Mouse (Mus musculus) embryonic facial prominence, embryonic 15.5 days (tissue): ENCODE data around the gene Ghdc. TPM values are rescaled to one million over a fixed set of nuclear protein-coding genes. Genes with fewer than 3 reads are reported as not detected.

Source experiments
- ATAC-seq: fragments of 200-750 bp; cut with Nextera tagmentation; 2 replicates; pipeline ENCODE4 v1.8.0; 2017; ENCODE audit warnings: low read depth, moderate TSS enrichment; ENCODE audit not compliant: insufficient number of reproducible peaks, low FRiP score, low TSS enrichment
- H3K27ac ChIP-seq: fragments of 300-500 bp; sonication (generic); replicated peaks from 2 replicates; pipeline ENCODE4 v1.5.1; 2015; ENCODE audit warnings: mild to moderate bottlenecking, inconsistent platforms
- H3K27me3 ChIP-seq: fragments of 300-500 bp; sonication (generic); 2 replicates; pipeline ENCODE4 v1.6.1; 2015; ENCODE audit warnings: inconsistent platforms
- H3K36me3 ChIP-seq: fragments of 300-500 bp; sonication (generic); 2 replicates; pipeline ENCODE4 v1.6.1; 2015; ENCODE audit warnings: mild to moderate bottlenecking, inconsistent platforms
- H3K4me1 ChIP-seq: fragments of 300-500 bp; sonication (generic); 2 replicates; pipeline ENCODE4 v1.6.1; 2015; ENCODE audit warnings: inconsistent platforms
- H3K4me2 ChIP-seq: fragments of 300-500 bp; sonication (generic); replicated peaks from 2 replicates; pipeline ENCODE4 v1.6.1; 2015; ENCODE audit warnings: mild to moderate bottlenecking, inconsistent platforms
- H3K4me3 ChIP-seq: fragments of 300-500 bp; sonication (generic); replicated peaks from 2 replicates; pipeline ENCODE4 v1.5.1; 2015; ENCODE audit warnings: mild to moderate bottlenecking, inconsistent platforms
- H3K9ac ChIP-seq: fragments of 300-500 bp; sonication (generic); 2 replicates; pipeline ENCODE4 v1.6.1; 2015; ENCODE audit warnings: inconsistent platforms
- H3K9me3 ChIP-seq: fragments of 300-500 bp; sonication (generic); replicated peaks from 2 replicates; pipeline ENCODE4 v1.6.1; 2016; ENCODE audit warnings: inconsistent platforms
- whole genome bisulfite sequencing: fragments of 180-500 bp; shearing (Covaris S2); methylation state at CpG from one replicate; pipeline ENCODE4 v1.1.7; 2015; 5-methylcytosine and 5-hydroxymethylcytosine counted together
- polyA plus RNA-seq: library from polyadenylated mRNA; unstranded; fragments of >200 nt; fragmentation: Nextera tagmentation; extraction: Ambion mirVana; gene quantifications from 2 replicates; pipeline ENCODE4 v1.2.1, GENCODE M21; 2015

Ghdc gene
- polyA plus RNA-seq, 1 experiment from 2014 or later: 9.2 TPM

DNA sequence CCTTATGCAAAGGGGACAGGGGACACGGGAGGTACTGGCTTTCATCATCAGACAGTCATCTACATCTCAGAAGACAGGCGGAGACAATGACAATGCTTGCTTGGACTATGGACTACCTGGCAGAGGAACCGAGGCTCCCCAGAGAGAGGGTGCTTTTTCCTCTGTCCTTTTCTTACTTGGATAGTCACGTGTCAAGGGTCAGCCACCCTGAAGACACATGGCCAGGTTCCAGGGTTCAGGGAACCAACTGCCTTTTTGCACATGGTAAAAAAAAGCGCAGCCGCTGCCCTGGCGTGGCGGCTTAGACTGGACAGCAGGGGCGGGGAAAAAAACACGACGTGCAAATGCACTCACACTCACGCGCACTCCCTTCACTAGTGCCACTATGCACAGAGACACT lies 11.8 kb upstream of the Ghdc start:
- WGBS: 88% methylated on average over 13 of the region's 13 CpGs
- H3K4me3 ChIP-seq: no peak overlapping the region

DNA sequence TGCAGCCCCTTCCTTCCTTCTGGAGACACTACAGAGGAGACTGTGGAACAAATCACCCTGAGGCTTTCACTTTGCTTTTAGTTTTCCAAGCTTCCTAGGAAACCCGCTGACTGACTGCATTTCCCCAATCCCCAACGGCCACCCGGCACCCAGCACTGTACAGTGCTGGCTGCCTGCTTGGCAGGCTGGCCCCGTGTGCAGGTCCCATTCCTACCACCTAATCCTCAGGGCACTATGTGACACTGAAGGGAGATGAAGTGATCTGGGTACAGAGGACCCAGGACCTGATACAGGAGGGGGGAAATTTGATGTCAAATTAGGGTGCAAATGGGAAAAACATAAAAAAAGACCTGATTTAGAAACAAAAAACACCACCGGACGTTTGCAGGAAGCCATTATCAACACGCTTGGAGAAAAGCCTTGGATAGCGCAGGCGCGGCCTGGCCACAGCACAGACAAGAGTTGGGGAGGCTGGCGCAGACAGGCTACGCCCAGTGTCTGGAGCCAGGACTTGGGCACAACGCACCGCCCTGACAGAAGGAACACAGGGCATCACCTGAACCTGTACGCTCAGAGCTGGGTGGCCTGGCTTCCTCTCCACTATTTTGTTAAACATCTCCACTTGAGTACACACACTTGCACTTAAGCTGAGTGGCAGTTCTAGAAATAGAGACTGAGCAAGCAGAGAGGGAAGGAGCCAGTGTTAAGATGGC lies 11.2 kb upstream of the Ghdc start:
- no peaks in the 10 kb centered on the region for H3K27me3 ChIP-seq
- no peak overlapping the region for H3K4me2 ChIP-seq
- H3K4me3 ChIP-seq: no peak overlapping the region
- peaks cover 37% of the 10 kb centered on the region for H3K36me3 ChIP-seq
- H3K27ac ChIP-seq: no peak overlapping the region
- no peak overlapping the region for H3K9ac ChIP-seq
- H3K4me1 ChIP-seq: no peaks in the 10 kb centered on the region
- no peaks in the 10 kb centered on the region for H3K9me3 ChIP-seq
- 80% methylated on average over 15 of the region's 15 CpGs for WGBS
- ATAC-seq: no peak

More for the DNA sequence above, 11.8 kb upstream of the Ghdc start:
- H3K4me2 ChIP-seq: no peak overlapping the region
- no peak for ATAC-seq
- H3K9ac ChIP-seq: no peak overlapping the region
- H3K9me3 ChIP-seq: no peaks in the 10 kb centered on the region
- H3K27me3 ChIP-seq: no peaks in the 10 kb centered on the region
- no peaks in the 10 kb centered on the region for H3K4me1 ChIP-seq
- H3K27ac ChIP-seq: no peak overlapping the region
- peaks cover 42% of the 10 kb centered on the region for H3K36me3 ChIP-seq

DNA sequence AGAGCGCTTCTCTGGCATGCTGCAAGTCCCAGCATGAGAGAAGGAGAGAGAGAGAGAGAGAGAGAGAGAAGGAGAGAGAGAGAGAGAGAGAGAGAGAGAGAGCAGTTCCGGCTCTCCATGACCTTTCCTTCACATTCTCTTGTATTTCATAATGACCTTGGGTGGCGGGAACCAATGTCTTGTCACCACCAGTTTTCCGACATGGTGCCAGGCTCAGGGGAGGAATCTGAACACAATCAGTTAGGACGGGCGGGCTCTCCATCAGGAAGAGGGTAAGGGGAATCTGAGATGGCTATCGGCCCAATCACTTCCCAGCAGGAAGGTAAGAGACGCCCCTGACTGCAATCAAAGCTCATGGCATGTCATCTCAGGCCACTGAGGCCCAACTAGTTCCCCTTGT lies 9.5 kb upstream of the Ghdc start:
- 71% methylated on average over 8 of the region's 8 CpGs for WGBS
- Histone ChIP-seq H3K4me1 (no peaks in the 10 kb centered on the region), H3K4me3 (no peak overlapping the region), H3K27me3 (no peaks in the 10 kb centered on the region), H3K27ac (no peak overlapping the region), H3K9me3 (no peaks in the 10 kb centered on the region), H3K36me3 (peaks cover 37% of the 10 kb centered on the region), H3K4me2 (no peak overlapping the region), H3K9ac (no peak overlapping the region)
- no peak for ATAC-seq

DNA sequence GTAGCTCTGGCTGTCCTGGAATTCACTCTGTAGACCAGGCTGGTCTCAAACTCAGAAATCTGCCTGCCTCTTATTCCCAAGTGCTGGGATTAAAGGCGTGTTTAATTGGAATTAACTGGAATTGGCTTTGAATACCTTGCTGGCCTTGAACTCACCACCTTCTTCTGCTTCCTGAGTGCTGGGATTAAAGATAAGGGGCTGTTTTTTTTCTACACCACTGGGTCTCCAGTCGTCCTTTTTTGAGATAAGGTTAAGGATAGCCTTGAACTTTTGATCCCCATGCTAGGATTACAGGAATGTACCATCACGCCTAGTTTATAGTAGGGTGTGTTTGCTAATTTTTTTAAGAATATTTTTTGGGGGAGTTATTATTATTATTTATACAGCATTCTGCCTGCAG lies 7.3 kb upstream of the Ghdc start:
- Histone ChIP-seq H3K9me3 (no peaks in the 10 kb centered on the region), H3K27ac (no peak overlapping the region), H3K36me3 (peaks cover 25% of the 10 kb centered on the region), H3K9ac (no peak overlapping the region), H3K4me3 (no peak overlapping the region), H3K4me2 (no peak overlapping the region), H3K4me1 (no peaks in the 10 kb centered on the region), H3K27me3 (no peaks in the 10 kb centered on the region)
- 73% methylated on average over 3 of the region's 3 CpGs for WGBS
- ATAC-seq: no peak

DNA sequence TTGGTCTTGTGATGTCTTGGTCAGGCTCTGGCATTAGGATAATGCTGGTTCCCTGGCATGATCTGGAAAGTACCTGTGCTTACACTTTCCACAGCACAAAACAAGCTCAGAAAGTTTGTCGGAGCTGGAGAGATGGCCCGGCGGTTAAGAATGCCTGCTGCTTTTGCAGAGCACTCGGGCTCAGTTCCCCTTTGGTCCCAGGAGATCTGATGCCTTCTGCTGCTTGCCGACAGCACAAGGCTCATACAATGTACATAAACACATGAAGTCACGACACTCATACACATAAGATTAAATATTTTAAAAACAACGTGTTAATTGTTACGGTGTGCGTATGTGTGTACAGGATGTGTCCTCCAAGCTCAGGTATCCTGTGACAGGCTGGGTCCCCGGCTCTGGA lies 5.2 kb upstream of the Ghdc start:
- H3K9me3 ChIP-seq: no peaks in the 10 kb centered on the region
- no peak overlapping the region for H3K4me3 ChIP-seq
- no peak overlapping the region for H3K9ac ChIP-seq
- WGBS: 75% methylated on average over 10 of the region's 10 CpGs
- H3K27me3 ChIP-seq: no peaks in the 10 kb centered on the region
- peaks cover 10% of the 10 kb centered on the region; the same call in 1 of the 2 replicates for H3K36me3 ChIP-seq
- no peak overlapping the region for H3K27ac ChIP-seq
- no peak overlapping the region for H3K4me2 ChIP-seq
- H3K4me1 ChIP-seq: 0 out of 2 replicates have a peak, but pooled peaks cover 2% of the 10 kb centered on the region
- ATAC-seq: no peak

DNA sequence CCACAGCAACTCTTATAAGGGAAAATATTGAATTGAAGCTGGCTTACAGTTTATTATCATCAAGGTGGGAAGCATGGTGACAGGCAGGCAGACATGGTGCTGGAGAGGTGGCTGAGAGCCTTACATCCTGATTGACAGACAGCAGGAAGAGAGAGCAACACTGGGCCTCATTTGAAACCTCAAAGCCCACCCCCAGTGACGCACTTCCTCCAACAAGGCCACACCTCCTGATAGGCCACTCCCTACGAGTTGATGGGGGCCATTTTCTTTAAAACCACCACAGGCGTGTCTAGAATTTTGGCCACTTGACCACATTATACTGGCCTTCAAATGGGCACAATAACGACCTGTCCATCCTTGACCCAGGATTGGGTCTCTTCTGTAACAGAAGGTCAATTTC lies 3.5 kb upstream of the Ghdc start:
- ATAC-seq: no peak
- 73% methylated on average over 4 of the region's 4 CpGs for WGBS

DNA sequence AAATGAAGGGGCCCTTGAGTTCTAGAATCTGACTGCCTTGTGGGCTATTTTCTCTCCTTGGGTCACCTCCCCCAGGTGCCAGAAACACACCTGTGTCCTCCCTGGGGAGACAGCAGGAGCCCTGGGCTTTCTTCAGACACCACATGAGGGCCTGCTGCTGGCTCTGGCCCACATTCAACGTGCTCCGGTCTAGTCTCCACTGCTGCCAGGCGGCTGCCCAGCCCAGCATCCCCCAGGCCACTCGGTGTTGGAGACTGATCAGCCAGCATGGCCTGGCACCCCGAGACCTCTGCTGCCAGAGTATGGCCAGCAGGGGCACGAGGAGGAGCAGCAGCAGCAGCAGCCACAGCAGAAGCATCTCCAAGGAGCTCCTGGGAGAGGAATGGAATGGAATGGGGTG lies 777 bp downstream of the Ghdc start:
- no peak for ATAC-seq
- Histone ChIP-seq H3K9ac (no peak overlapping the region), H3K4me1 (peaks cover 9% of the 10 kb centered on the region), H3K4me2 (peak overlapping the region; percentile 56), H3K36me3 (0 out of 2 replicates have a peak, but pooled peaks cover 4% of the 10 kb centered on the region), H3K4me3 (peak overlapping the region; percentile 66), H3K9me3 (no peaks in the 10 kb centered on the region), H3K27ac (peak overlapping the region; percentile 60; the same call in 1 of the 2 replicates), H3K27me3 (no peaks in the 10 kb centered on the region)
- 58% methylated on average over 6 of the region's 6 CpGs for WGBS

More for the DNA sequence above, 3.5 kb upstream of the Ghdc start:
- Histone ChIP-seq H3K4me2 (no peak overlapping the region), H3K27me3 (no peaks in the 10 kb centered on the region), H3K9ac (no peak overlapping the region), H3K27ac (no peak overlapping the region), H3K9me3 (no peaks in the 10 kb centered on the region), H3K4me1 (peaks cover 9% of the 10 kb centered on the region), H3K4me3 (no peak overlapping the region), H3K36me3 (0 out of 2 replicates have a peak, but pooled peaks cover 5% of the 10 kb centered on the region)

DNA sequence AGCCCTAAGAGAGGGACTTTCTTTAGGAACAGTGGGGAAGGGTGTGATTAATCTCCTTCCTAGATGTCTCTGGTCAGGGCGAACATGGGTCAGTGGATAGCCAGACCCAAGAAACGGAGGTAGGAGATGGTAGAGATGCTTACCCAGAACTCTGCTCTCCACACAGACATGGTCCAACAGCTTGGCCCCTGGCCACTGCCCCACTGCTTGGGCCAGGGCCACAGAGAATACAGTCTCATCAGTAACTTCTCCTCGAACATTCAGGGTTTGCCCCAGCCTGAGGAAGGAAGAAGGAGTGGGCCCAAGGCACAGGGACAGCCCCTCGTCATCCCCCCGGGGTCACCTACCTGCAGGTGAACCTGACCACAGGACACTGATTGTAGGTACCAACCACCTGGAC lies 2.9 kb downstream of the Ghdc start:
- Histone ChIP-seq H3K27ac (no peak overlapping the region), H3K4me2 (no peak overlapping the region), H3K9me3 (no peaks in the 10 kb centered on the region), H3K9ac (no peak overlapping the region), H3K27me3 (no peaks in the 10 kb centered on the region), H3K36me3 (0 out of 2 replicates have a peak, but pooled peaks cover 4% of the 10 kb centered on the region), H3K4me3 (no peak overlapping the region), H3K4me1 (peaks cover 9% of the 10 kb centered on the region)
- WGBS: 86% methylated on average over 5 of the region's 5 CpGs
- no peak for ATAC-seq

DNA sequence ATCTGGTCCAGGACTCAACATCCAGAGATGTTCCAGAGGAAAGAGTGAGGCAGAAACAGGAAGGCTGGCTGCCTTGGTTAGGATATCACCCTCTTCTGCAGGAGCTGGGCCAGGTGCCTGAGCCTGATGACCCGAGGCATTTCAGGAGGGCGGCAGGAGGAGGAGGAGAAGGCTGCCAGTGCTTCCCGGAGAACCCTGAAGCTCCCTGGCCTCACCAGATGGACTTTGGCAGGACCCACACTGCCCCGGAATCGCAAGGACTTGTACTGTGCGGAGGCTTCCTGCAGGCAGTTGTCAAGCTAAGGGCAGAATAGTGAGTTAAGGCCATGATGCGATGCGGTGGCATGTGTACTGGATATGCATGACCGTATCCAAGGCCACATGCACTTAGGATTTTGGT lies 4.0 kb downstream of the Ghdc start:
- WGBS: 86% methylated on average over 9 of the region's 9 CpGs
- peaks cover 13% of the 10 kb centered on the region for H3K4me1 ChIP-seq
- H3K4me2 ChIP-seq: no peak overlapping the region
- ATAC-seq: no peak
- no peaks in the 10 kb centered on the region for H3K9me3 ChIP-seq
- H3K27me3 ChIP-seq: peaks cover 9% of the 10 kb centered on the region; the same call in 1 of the 2 replicates
- H3K9ac ChIP-seq: no peak overlapping the region
- H3K36me3 ChIP-seq: 0 out of 2 replicates have a peak, but pooled peaks cover 4% of the 10 kb centered on the region
- H3K4me3 ChIP-seq: no peak overlapping the region
- no peak overlapping the region for H3K27ac ChIP-seq

DNA sequence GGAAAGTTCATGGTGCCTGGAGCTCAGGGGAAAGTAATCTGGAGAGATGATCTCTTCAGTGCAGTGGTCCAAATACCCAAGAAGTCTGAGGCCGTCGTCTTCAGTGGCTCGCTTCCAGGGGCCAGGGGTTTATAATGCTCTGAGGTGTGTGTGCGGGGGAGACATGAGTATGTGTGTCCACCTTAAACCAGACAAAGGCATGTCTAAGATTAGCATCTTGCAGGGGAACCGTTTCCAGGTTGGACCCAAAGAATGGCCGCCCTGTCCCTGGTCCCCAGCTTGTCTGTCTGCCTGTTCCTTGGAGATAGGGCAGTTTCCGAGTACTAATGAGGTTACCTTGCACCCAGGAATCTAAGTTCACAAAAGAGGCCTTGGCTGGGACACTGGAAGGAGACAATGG lies 7.9 kb downstream of the Ghdc start, which contains the start of gene Hcrt:
Gene Hcrt, minus strand, starts transcription at position 101 of the 400 bp plus-strand sequence.
- Histone ChIP-seq H3K9ac (peak within 1 kb of the TSS; percentile 1; the same call in 1 of the 2 replicates), H3K27ac (no peak within 1 kb of the TSS), H3K4me3 (peak within 1 kb of the TSS; percentile 44), H3K27me3 (peaks cover 36% of the 10 kb centered on the region), H3K4me1 (peaks cover 22% of the 10 kb centered on the region), H3K36me3 (0 out of 2 replicates have a peak, but pooled peaks cover 4% of the 10 kb centered on the region), H3K4me2 (peak within 1 kb of the TSS; percentile 68), H3K9me3 (no peaks in the 10 kb centered on the region)
- WGBS: 85% methylated on average over 7 of the region's 7 CpGs
- ATAC-seq: no peak

DNA sequence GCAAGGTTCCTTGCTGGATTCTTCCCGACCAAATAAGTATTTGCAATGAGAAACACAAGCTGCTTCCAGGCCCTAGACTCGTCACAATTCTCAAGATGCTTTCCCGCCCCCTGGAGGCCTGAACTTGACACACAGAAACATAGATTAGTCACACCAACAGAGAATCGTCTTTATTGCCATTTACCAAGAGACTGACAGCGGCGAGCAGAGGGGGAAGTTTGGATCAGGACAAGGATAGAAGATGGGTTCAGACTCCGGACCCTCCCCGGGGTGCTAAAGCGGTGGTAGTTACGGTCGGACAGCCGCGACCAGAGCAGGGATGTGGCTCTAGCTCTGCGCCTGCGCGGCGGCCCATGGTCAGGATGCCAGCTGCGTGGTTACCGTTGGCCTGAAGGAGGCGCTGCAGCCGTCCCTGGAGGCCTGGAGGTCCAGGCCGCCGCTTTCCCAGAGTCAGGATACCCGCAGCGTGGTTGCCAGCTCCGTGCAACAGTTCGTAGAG lies 9.2 kb downstream of the Ghdc start:
- no peaks in the 10 kb centered on the region for H3K9me3 ChIP-seq
- H3K36me3 ChIP-seq: 0 out of 2 replicates have a peak, but pooled peaks cover 4% of the 10 kb centered on the region
- no peak for ATAC-seq
- peaks cover 22% of the 10 kb centered on the region for H3K4me1 ChIP-seq
- peak overlapping the region; percentile 68 for H3K4me2 ChIP-seq
- no peak overlapping the region for H3K27ac ChIP-seq
- H3K4me3 ChIP-seq: peak overlapping the region; percentile 44
- peaks cover 36% of the 10 kb centered on the region for H3K27me3 ChIP-seq
- under 1% methylated on average over 27 of the region's 27 CpGs for WGBS
- peak overlapping the region; percentile 1; the same call in 1 of the 2 replicates for H3K9ac ChIP-seq
